Mouse (Mus musculus): Measurements from ENCODE around the gene Borcs7.

Gene Borcs7

GRCm38 (mm10) chr19:46665474-46665873 is 24.2 kb upstream of the Borcs7 start:
- no peak for DNase-seq

- no peak for DNase-seq
Measured at GRCm38 (mm10) chr19:46667300-46667699, 22.4 kb upstream of the Borcs7 start.

- no peak for DNase-seq
Measured at GRCm38 (mm10) chr19:46668263-46668662, 21.4 kb upstream of the Borcs7 start.

- DNase-seq: no peak
Measured at GRCm38 (mm10) chr19:46669802-46670201, 19.9 kb upstream of the Borcs7 start.

GRCm38 (mm10) chr19:46670691-46671090 is 19.0 kb upstream of the Borcs7 start:
- peak; percentile 52 to 56 for DNase-seq

- no peak for DNase-seq
Measured at GRCm38 (mm10) chr19:46672766-46673418, 16.8 kb upstream of the Borcs7 start, which contains the start of gene Cyp17a1. Cyp17a1 (minus strand) TSS chr19:46673172.

GRCm38 (mm10) chr19:46675641-46676040 is 14.1 kb upstream of the Borcs7 start:
- no peak for DNase-seq

- DNase-seq: no peak
Measured at GRCm38 (mm10) chr19:46679720-46680383, 9.9 kb upstream of the Borcs7 start.

GRCm38 (mm10) chr19:46690387-46690786 is 681 bp downstream of the Borcs7 start:
- no peak for DNase-seq

- DNase-seq: no peak
Measured at GRCm38 (mm10) chr19:46691078-46691477, 1.4 kb downstream of the Borcs7 start.

GRCm38 (mm10) chr19:46693146-46693545 is 3.4 kb downstream of the Borcs7 start:
- no peak for DNase-seq

GRCm38 (mm10) chr19:46696482-46696881 is 6.8 kb downstream of the Borcs7 start:
- DNase-seq: no peak

GRCm38 (mm10) chr19:46696943-46697342 is 7.2 kb downstream of the Borcs7 start:
- no peak for DNase-seq

- no peak for DNase-seq
Measured at GRCm38 (mm10) chr19:46697840-46698517, 8.3 kb downstream of the Borcs7 start.

GRCm38 (mm10) chr19:46699011-46699481 is 9.3 kb downstream of the Borcs7 start:
- DNase-seq: no peak

- DNase-seq: no peak
Measured at GRCm38 (mm10) chr19:46701156-46701555, 11.4 kb downstream of the Borcs7 start.

GRCm38 (mm10) chr19:46705779-46706495 is 16.2 kb downstream of the Borcs7 start:
- peak; percentile 15 to 23 for DNase-seq

GRCm38 (mm10) chr19:46706540-46707295 is 17.0 kb downstream of the Borcs7 start:
- DNase-seq: no peak

GRCm38 (mm10) chr19:46707296-46708151 is 17.8 kb downstream of the Borcs7 start, which contains the start of gene As3mt:
As3mt (plus strand) TSS chr19:46707458.
- peak; percentile 68 to 78 for DNase-seq

GRCm38 (mm10) chr19:46710614-46711013 is 20.9 kb downstream of the Borcs7 start:
- no peak for DNase-seq

- no peak for DNase-seq
Measured at GRCm38 (mm10) chr19:46714234-46714633, 24.5 kb downstream of the Borcs7 start.
